Mouse (Mus musculus): ENCODE results near the gene Jak1.

DNA sequence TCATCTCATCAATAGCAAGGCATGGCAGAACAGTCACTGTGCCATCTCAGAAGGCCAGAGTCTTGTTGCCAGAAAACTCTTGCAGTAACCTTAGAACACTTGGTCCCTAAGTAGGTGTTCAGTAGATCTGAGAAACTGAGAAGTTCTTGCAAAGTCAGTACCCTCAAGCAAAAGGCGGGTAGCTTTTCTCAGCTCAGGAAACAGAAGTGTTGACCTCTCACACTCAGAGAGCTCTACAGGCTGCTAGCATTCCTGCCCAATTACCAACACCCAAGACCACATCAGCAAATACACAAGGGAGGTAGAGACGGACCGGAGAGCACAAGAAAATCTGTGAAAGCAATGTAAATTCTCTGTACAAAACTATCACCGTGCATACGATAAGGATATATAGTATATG lies 39.1 kb downstream of the Jak1 start:
- TF ChIP-seq POLR2A (IDR thresholded peaks at IDR 0.05; ENCODE audit: insufficient read depth, low read length) (no peak), EP300 (IDR thresholded peaks at IDR 0.05; ENCODE audit: insufficient read depth, low read depth, low read length) (no peak)
